Comparison of ENCODE assay signal across 21 mouse cellular contexts in the genomic region with DNA sequence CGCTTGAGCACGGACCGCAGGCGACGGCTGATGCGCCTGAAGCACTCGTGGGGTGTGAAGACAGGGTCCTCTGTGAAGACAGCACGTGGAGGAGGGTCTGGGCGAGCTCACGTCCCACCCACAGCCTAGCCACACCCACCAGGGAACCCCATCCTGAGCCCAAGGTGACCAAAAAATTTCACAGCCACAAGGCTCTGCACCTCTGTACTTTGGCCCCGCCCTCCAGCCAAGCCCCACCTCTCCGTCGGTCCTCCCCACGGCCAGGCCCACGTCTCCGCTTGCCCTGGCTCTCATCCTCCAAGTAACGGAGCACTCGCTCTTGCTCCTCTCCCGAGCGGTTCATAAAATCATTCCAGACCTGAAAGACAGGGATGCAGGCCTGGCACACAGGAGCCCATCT. TPM values are rescaled to one million over a fixed set of nuclear protein-coding genes. Genes with fewer than 3 reads are reported as not detected.
A peak's percentile ranks its signal among the peaks of the same experiment; 100 is the strongest.
DNase-seq lines count a peak whose midpoint lies in the region; ATAC-seq lines count a peak whose summit lies in the region.
"Had no signal": no experiment of that assay in that cellular context is flagged by ENCODE, and none has a peak within 500 bp of the region (broad histone marks: within the 10 kb centered on the region; RNA-seq: fewer than 3 reads in every experiment).

No protein-coding gene starts in this region.

- peak overlapping the region; percentile 24; the same call in 1 of the 2 replicates for H3K9ac ChIP-seq in liver, embryonic 12.5 days
- no peak overlapping the region for H3K9ac ChIP-seq in liver, embryonic 11.5 days (ENCODE audit: low read depth, low read length)
- no peak overlapping the region for H3K9ac ChIP-seq in hindbrain, embryonic 16.5 days (ENCODE audit: low read depth, low read length)
- H3K9ac ChIP-seq: embryonic facial prominence, embryonic 13.5 days; forebrain, embryonic 12.5 days; forebrain, postnatal 0 days; heart, embryonic 13.5 days; hindbrain, embryonic 15.5 days had no signal

- no peak overlapping the region for H3K4me3 ChIP-seq in liver, embryonic 12.5 days
- H3K4me3 ChIP-seq in liver, embryonic 11.5 days (ENCODE audit: low read depth, low read length), result no peak overlapping the region
- no peak overlapping the region for H3K4me3 ChIP-seq in hindbrain, embryonic 16.5 days (ENCODE audit: low read length)
- H3K4me3 ChIP-seq: embryonic facial prominence, embryonic 13.5 days; forebrain, embryonic 12.5 days; heart, embryonic 13.5 days; hindbrain, embryonic 15.5 days had no signal

- no peaks in the 10 kb centered on the region for H3K9me3 ChIP-seq in liver, embryonic 12.5 days (replicated peaks)
- H3K9me3 ChIP-seq in liver, embryonic 11.5 days (ENCODE audit: control insufficient read depth, low read length), result no peaks in the 10 kb centered on the region
- H3K9me3 ChIP-seq in hindbrain, embryonic 16.5 days (ENCODE audit: control insufficient read depth, low read length), result no peaks in the 10 kb centered on the region
- H3K9me3 ChIP-seq: embryonic facial prominence, embryonic 13.5 days; forebrain, embryonic 12.5 days; G1E; heart, embryonic 13.5 days; hindbrain, embryonic 15.5 days had no signal

- ATAC-seq in liver, embryonic 12.5 days, result no peak
- ATAC-seq in liver, embryonic 11.5 days (replicated peaks; ENCODE audit: low FRiP score), result no peak
- no peak for ATAC-seq in hindbrain, embryonic 16.5 days
- ATAC-seq: activated CD4-positive, CD25-positive, alpha-beta regulatory T cell, adult 4 months; forebrain, postnatal 0 days; inflammation-experienced regulatory T-cells, adult 6 months had no signal

- H3K36me3 ChIP-seq in liver, embryonic 12.5 days, result peaks cover 31% of the 10 kb centered on the region
- H3K36me3 ChIP-seq in liver, embryonic 11.5 days (ENCODE audit: control insufficient read depth, insufficient read depth, low read length), result peaks cover 3% of the 10 kb centered on the region; the same call in 1 of the 2 replicates
- H3K36me3 ChIP-seq in hindbrain, embryonic 16.5 days (ENCODE audit: control insufficient read depth, insufficient read depth, low read length), result 0 out of 2 replicates have a peak, but pooled peaks cover 7% of the 10 kb centered on the region

- H3K4me2 ChIP-seq in liver, embryonic 12.5 days, result no peak overlapping the region
- H3K4me2 ChIP-seq in liver, embryonic 11.5 days, result no peak overlapping the region
- no peak overlapping the region for H3K4me2 ChIP-seq in hindbrain, embryonic 16.5 days (ENCODE audit: low read length)
- H3K4me2 ChIP-seq: embryonic facial prominence, embryonic 13.5 days; forebrain, embryonic 12.5 days; heart, embryonic 13.5 days; hindbrain, embryonic 15.5 days had no signal

- 80% methylated on average over 20 of the region's 20 CpGs for WGBS in liver, embryonic 12.5 days (ENCODE audit: insufficient replicate concordance)
- 67% methylated on average over 20 of the region's 20 CpGs for WGBS in liver, embryonic 11.5 days
- 71% methylated on average over 20 of the region's 20 CpGs for WGBS in hindbrain, embryonic 16.5 days

- peaks cover 79% of the 10 kb centered on the region for H3K4me1 ChIP-seq in liver, embryonic 12.5 days
- peaks cover 43% of the 10 kb centered on the region for H3K4me1 ChIP-seq in liver, embryonic 11.5 days (replicated peaks; ENCODE audit: control insufficient read depth, insufficient read depth, low read length)
- H3K4me1 ChIP-seq in hindbrain, embryonic 16.5 days (ENCODE audit: control insufficient read depth, insufficient read depth, low read depth, low read length), result peaks cover 33% of the 10 kb centered on the region

- H3K27ac ChIP-seq in liver, embryonic 12.5 days, result no peak overlapping the region
- no peak overlapping the region for H3K27ac ChIP-seq in liver, embryonic 11.5 days (ENCODE audit: low read depth, low read length)
- no peak overlapping the region for H3K27ac ChIP-seq in hindbrain, embryonic 16.5 days (ENCODE audit: low read depth, low read length)
- H3K27ac ChIP-seq: embryonic facial prominence, embryonic 13.5 days; forebrain, embryonic 12.5 days; heart, embryonic 13.5 days; hindbrain, embryonic 15.5 days had no signal

- peaks cover 4% of the 10 kb centered on the region for H3K27me3 ChIP-seq in liver, embryonic 12.5 days (replicated peaks)
- peaks cover 1% of the 10 kb centered on the region for H3K27me3 ChIP-seq in liver, embryonic 11.5 days (replicated peaks; ENCODE audit: control insufficient read depth, insufficient read depth, low read length)
- H3K27me3 ChIP-seq in hindbrain, embryonic 16.5 days (replicated peaks; ENCODE audit: control insufficient read depth, insufficient read depth, low read length), result no peaks in the 10 kb centered on the region
- H3K27me3 ChIP-seq: hindbrain, embryonic 15.5 days had no signal

- DNase-seq in cerebellum, adult 9-11 months, result peak; percentile 56
- DNase-seq in cerebellum, postnatal 14 days, result no peak
- no peak for DNase-seq in liver, embryonic 11.5 days (ENCODE audit: low spot score)
- peak; percentile 59 for DNase-seq in ZHBTc4 (ENCODE audit: low read depth, low spot score)
- DNase-seq: adrenal gland, postnatal 36 days; cerebellum, postnatal 25 days; forebrain, postnatal 0 days; gastrocnemius, postnatal 14 days; heart, adult 11 months; heart, postnatal 36 days; kidney, adult 11 months had no signal

RNA-seq across cellular contexts. Expression of gene Gm26602, which starts 1.8 kb away (rescaled TPM):
- 0.98 and 11.0 TPM in 2 replicates for polyA plus RNA-seq in liver, embryonic 12.5 days (2016; fragmentation: Nextera tagmentation; extraction: Ambion mirVana)
- polyA plus RNA-seq in liver, embryonic 11.5 days (2014; fragmentation: Nextera tagmentation; extraction: Ambion mirVana), result 7.4 TPM in 1 of 2 replicates, not detected in the other
- 1.4 and 18.3 TPM in 2 replicates for polyA plus RNA-seq in hindbrain, embryonic 16.5 days (2015; fragmentation: Nextera tagmentation; extraction: Ambion mirVana)
- polyA plus RNA-seq: activated CD4-positive, CD25-positive, alpha-beta regulatory T cell, adult 4 months; cortical plate, adult 2 months; heart, embryonic 13.5 days had no signal

RNA-seq across cellular contexts. Expression of gene Med16, which starts 3.7 kb away (rescaled TPM):
- polyA plus RNA-seq in liver, embryonic 12.5 days (2016; fragmentation: Nextera tagmentation; extraction: Ambion mirVana), result 26.6 and 27.4 TPM in 2 replicates
- polyA plus RNA-seq in liver, embryonic 11.5 days (2014; fragmentation: Nextera tagmentation; extraction: Ambion mirVana), result 32.6 and 37.4 TPM in 2 replicates
- polyA plus RNA-seq in hindbrain, embryonic 16.5 days (2015; fragmentation: Nextera tagmentation; extraction: Ambion mirVana), result 48.2 and 53.8 TPM in 2 replicates

RNA-seq across cellular contexts. Expression of gene Kiss1r, which starts 4.4 kb away (rescaled TPM):
- 0.35 and 0.43 TPM in 2 replicates for polyA plus RNA-seq in liver, embryonic 12.5 days (2016; fragmentation: Nextera tagmentation; extraction: Ambion mirVana)
- 0.66 and 0.75 TPM in 2 replicates for polyA plus RNA-seq in liver, embryonic 11.5 days (2014; fragmentation: Nextera tagmentation; extraction: Ambion mirVana)
- 3.1 and 3.7 TPM in 2 replicates for polyA plus RNA-seq in hindbrain, embryonic 16.5 days (2015; fragmentation: Nextera tagmentation; extraction: Ambion mirVana)
- polyA plus RNA-seq: inflammation-experienced regulatory T-cells, adult 6 months had no signal

RNA-seq across cellular contexts. Expression of gene R3hdm4, which starts 8.6 kb away (rescaled TPM):
- polyA plus RNA-seq in liver, embryonic 12.5 days (2016; fragmentation: Nextera tagmentation; extraction: Ambion mirVana), result 67.5 and 74.1 TPM in 2 replicates
- polyA plus RNA-seq in liver, embryonic 11.5 days (2014; fragmentation: Nextera tagmentation; extraction: Ambion mirVana), result 99.4 and 104 TPM in 2 replicates
- polyA plus RNA-seq in hindbrain, embryonic 16.5 days (2015; fragmentation: Nextera tagmentation; extraction: Ambion mirVana), result 293 and 300 TPM in 2 replicates

RNA-seq across cellular contexts. Expression of gene Arid3a, which starts 14.4 kb away (rescaled TPM):
- 5.6 and 6.4 TPM in 2 replicates for polyA plus RNA-seq in liver, embryonic 12.5 days (2016; fragmentation: Nextera tagmentation; extraction: Ambion mirVana)
- polyA plus RNA-seq in liver, embryonic 11.5 days (2014; fragmentation: Nextera tagmentation; extraction: Ambion mirVana), result 10.8 and 12.4 TPM in 2 replicates
- polyA plus RNA-seq in hindbrain, embryonic 16.5 days (2015; fragmentation: Nextera tagmentation; extraction: Ambion mirVana), result 1.6 and 1.7 TPM in 2 replicates

Comparison
In these comparisons a context has a peak if more than half of its experiments do, and no peak if none do; other contexts are left out.
1. DNase-seq: peak in cerebellum, adult 9-11 months (single experiment) and ZHBTc4 (single experiment); none in cerebellum, postnatal 14 days (0 of 2) and liver, embryonic 11.5 days (single experiment).